Mouse (Mus musculus) heart, adult 18-20 months (tissue): Measurements from ENCODE around the gene Phf14. TPM values are rescaled to one million over a fixed set of nuclear protein-coding genes. Genes with fewer than 3 reads are reported as not detected.

Experiments
- DNase-seq, 2 experiments: peaks; one replicate each; pipeline ENCODE4 v3.0.0; 2021 to 2022; ENCODE audit warnings: mixed read lengths in 1 of 2
- total RNA-seq, 2 experiments: library from RNA; stranded (reverse); gene quantifications; 2 replicates each; pipeline ENCODE4 v1.2.3; 2021

The Phf14 gene
- total RNA-seq, 2 experiments from 2014 or later = 44.7 to 44.9 TPM

- no peak for DNase-seq
Observed at GRCm38 (mm10) chr6:12020738-12021137, 113.1 kb downstream of the Phf14 start.

GRCm38 (mm10) chr6:12021480-12021879, 113.9 kb downstream of the Phf14 start:
- DNase-seq = no peak

DNA sequence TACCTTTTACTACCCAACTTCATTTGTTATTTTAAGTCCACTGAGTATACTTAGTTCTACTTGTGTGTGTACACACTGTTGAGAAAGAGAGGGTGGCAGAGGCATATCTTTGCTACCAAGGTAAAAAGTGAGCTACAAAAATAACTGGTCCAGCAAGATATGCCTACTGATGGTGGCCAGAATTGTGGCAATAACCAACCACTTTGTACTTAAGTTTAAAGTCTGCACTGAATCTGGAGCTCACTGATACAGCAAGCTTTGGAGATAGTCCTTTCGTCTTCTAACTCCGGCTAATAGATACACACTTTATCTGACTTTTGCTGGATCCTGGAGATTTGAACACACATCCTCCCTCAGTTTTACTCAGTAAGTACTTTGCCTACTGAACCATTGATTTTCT, 115.8 kb downstream of the Phf14 start:
- DNase-seq = no peak

DNA sequence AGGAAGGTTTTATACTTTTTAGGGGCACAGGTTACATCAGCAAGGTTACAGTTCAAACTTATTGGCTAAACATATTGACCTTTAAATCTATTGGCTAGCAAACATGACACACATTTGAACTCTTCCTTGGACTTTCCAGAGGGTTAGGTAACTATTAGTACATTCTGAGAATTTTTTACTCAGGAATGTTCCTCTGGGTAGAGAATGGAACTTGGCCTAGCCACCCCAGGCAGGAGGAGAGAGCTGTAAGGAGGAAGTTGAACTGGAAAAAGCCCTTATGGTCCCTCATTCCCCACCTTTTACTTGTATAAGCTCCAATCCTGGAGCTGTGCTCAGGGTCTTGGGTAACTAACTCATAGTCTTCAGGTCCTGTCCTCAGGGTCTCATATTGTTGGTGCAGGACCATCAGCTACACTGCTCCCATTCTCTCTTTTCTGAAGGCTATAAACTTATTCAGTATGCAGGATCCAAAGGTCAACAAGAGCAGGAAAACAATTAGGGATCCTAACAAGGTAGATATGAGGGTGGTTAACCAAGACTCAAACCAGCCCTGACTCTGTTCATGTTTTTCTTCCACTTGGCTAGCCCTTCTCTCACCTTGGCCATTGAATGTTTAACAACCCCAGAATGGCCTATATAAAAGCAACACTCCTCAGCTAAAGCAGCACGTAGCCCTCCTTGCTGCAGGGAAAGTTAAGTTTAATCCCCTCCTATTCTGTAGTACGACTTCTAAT, 119.4 kb downstream of the Phf14 start:
- no peak for DNase-seq

- DNase-seq = no peak
Observed at GRCm38 (mm10) chr6:12034561-12034960, 127.0 kb downstream of the Phf14 start.

DNA sequence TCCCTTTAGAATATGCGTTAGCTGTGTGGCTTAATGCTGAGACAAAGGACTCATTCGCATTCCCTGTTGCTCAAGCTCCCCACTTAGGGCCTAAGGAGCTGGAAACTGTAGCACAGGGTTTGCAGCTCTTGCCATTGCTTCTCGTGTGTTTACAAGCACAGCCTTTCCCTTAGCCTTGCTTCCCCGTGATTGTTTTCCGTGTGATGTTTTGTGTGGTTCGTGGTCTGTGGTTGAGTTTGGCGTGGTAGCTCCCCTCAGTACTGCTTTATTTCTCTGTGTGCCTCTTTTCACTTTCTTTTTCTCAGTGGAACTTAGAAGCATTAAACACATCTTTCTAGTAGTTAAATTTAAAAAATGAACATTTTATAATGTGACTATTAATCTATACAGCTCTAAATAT, 130.7 kb downstream of the Phf14 start:
- DNase-seq = no peak

DNA sequence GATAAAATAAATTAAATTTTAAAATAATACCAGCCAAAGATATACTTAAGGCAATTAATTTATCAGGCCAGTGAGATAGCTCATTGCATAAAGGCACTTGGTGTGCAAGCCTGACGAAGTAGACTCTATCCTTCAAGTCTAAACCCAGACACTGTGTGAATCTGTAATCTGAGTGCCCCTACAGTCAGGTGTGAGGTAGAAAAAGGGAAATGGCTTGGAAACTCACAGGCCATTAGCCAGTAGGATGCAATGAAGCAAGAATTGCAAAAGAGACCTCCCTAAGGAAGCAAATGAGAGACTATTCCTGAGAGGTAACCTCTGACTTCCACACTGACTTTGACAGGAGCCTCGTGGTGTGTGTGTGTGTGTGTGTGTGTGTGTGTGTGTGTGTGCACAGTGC, 145.3 kb downstream of the Phf14 start:
- no peak for DNase-seq

- peak; percentile 32 to 38 for DNase-seq
Observed at GRCm38 (mm10) chr6:12054149-12054548, 146.5 kb downstream of the Phf14 start.

GRCm38 (mm10) chr6:12058717-12059116, 151.1 kb downstream of the Phf14 start:
- no peak for DNase-seq

DNA sequence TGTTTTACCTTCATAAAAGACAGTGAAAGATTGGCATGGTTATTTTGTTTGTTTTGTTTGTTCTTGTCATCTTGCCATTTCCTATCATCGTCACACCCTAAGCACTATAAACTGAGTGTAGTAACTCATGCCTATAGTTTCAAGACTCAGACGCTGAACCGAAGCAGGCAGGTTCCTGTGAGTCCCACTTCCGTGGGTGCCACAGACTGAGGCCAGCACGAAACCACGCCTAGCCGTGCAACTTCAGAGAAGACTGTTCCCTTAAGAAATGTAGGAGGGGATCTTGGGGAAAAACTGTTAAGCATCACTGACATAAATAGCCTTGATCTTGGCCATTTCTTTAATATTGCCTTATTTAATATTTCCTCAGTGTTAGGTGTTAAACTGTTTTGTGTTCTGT, 152.4 kb downstream of the Phf14 start:
- DNase-seq = no peak

- no peak for DNase-seq
Observed at GRCm38 (mm10) chr6:12060452-12061140, 153.0 kb downstream of the Phf14 start.

GRCm38 (mm10) chr6:12067956-12068355, 160.3 kb downstream of the Phf14 start:
- DNase-seq = no peak

- DNase-seq = no peak
Observed at GRCm38 (mm10) chr6:12069357-12069756, 161.7 kb downstream of the Phf14 start.

DNA sequence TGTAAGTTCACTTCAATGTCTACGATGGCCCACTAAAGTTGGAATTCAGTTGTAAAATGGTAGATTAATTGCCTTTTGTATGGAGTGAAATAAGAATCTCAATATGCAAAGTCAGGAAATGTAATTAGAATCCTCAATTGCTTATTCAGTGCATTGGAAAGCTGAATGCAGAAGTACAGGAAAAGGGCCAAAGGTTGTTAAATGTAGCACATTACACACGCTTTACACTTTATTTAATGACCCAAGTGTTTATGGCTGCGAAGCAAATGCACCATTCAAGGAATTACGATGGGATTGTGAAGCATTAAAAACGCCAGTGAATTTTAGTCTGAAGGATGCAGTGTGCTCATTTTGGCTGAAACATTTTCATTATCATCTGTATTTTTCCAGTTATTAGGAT, 167.0 kb downstream of the Phf14 start:
- DNase-seq = no peak

GRCm38 (mm10) chr6:12077338-12077737, 169.7 kb downstream of the Phf14 start:
- DNase-seq = no peak

DNA sequence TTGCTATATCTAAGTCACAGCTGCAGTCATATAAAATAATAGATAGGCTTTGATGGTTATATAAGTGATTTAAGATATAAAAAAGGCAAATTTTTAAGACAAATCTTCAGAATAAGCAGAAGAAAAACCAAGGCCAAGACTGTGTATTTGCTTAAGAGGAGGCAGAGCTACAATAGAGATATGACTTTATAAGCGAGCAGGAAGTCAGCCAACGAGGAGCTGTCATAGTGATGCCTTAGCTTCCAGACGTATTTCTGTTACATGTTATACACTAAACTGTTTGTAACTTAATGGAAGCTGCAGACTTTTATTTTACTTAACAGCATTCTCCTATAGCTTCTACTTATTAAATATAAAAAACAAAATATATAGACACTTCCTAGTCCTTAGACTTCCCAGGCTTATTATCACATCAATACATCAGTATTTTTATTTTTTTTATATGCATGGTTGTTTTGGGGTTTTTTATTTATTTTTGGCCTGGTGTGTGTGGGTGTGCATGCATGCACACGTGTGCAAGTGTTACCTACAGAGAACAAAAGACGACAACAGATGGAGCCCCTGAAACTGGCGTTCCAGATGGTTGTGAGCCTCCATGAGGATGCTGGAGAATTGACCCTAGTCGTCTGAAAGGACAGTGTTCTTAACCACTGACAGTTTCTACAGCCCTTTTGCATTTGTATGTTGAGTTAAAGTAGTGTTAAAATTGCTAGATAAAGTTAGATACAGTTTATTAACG, 170.4 kb downstream of the Phf14 start:
- no peak for DNase-seq

GRCm38 (mm10) chr6:12079260-12079659, 171.7 kb downstream of the Phf14 start:
- DNase-seq = no peak

DNA sequence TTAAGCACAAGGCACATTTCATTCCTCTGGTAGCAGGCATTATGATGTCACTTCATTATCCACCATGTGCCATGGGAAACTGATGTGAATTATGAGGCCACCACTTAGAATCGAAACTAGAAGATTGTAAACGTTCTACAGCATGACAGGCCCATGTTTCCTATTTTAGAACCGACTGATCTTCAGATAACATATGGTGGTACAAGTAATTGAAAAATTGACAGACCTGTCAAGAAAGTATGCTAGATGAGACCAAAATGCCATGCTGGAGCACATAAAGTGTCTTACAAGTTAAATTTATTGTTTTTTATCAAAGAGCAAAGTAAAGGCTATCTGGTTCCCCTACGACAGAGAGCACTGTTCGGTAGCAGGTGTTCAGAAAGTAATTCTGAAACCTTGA, 172.8 kb downstream of the Phf14 start:
- no peak for DNase-seq

DNA sequence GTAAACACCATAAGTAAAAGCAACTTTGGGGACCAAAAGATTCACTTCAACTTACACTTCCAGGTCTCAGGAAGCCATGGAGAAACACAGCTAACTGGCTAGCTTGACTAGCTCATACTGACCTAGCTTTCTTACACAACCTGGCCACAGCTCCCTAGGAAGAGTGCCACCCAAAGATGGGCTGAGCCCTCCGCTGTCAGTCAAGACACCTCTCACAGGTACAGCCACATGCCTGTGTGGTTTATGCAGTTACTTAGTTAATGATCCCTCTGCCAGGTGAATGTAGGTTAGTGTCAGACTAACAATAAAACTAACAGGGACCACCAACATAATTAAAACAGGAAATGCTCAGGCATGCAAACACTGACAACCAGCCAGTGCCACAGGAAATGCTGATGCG, 174.1 kb downstream of the Phf14 start:
- no peak for DNase-seq

GRCm38 (mm10) chr6:12082125-12082524, 174.5 kb downstream of the Phf14 start:
- DNase-seq = no peak

- DNase-seq = no peak
Observed at GRCm38 (mm10) chr6:12082531-12083216, 175.1 kb downstream of the Phf14 start.

DNA sequence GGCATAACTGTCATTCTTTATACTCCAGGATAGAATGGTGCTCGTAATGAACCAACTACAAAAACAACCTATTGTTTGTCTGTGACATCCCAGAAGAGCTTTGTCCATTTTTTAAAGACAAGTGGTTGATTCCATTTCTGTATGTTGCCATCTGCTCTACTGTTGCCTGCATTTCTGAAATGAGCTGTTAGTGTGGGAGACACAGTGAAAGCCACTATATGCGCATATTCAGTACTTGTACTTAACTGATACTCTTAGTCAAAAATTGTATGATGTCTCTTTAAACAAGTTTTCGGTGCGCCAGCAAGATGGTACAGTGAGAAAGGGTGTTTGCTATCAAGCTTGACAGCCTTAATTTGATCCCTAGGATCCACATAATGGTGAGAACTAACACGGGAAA, 177.1 kb downstream of the Phf14 start:
- DNase-seq = no peak
